Mouse (Mus musculus): ENCODE measurements at regions not wholly inside any gene's neighbourhood (a gene's known extent, or its start where the extent isn't known, plus 50 kb on each side); places are given as distances from the start of the nearest gene placed in this dataset.
"Not testable (repeated sequence)": the region's sequence is repeated elsewhere in the genome, so short reads cannot be mapped to it uniquely, and the experiment has no call there.

DNA sequence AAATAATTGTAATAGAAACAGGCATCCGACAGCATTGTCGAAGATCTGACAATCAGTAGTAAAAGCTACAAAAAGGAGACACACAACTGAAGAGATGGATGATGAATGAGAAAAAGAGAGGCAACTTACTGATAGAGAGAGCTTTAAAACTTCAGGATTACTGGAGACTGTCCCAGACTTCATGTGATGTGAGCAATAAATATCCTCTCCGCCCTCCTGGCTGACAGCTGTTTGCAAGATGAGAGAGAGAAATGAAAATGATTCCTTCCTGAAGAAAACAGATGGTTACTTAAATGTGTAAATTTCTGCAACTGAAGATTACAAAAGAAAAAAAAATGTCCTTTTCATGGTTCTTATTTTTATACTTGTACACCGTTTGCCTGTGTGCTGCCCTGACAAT lies 306.7 kb upstream of the Ncam2 start:
- DNase-seq: no peak

GRCm38 (mm10) chr16:80920711-80921279 lies 279.7 kb upstream of the Ncam2 start:
- no peak for DNase-seq

GRCm38 (mm10) chr16:80931017-80931416 lies 269.5 kb upstream of the Ncam2 start:
- DNase-seq: no peak

- no peak for DNase-seq
These were observed 269.0 kb upstream of the Ncam2 start for GRCm38 (mm10) chr16:80931477-80931876.

- DNase-seq: no peak
These were observed 264.8 kb upstream of the Ncam2 start for GRCm38 (mm10) chr16:80935741-80936140.

DNA sequence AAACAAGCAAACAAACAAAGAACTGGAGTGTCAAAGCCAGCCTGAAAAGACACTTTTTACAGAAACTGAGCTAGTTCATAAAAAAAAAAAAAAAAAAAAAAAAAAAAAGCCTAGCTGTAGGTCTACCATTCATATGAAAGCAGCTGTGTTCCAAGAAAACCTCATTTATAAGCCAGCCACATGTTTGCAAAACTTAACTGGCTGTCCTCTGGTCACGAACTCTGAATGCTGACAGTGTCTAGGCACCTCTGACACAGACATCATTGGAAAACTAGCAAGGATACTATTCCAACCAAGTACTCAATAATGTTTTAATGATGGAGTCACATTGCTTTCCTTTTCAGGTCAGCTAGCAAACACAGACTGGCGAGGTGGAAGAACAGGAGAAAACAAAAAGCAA lies 238.4 kb upstream of the Ncam2 start:
- no peak for DNase-seq

DNA sequence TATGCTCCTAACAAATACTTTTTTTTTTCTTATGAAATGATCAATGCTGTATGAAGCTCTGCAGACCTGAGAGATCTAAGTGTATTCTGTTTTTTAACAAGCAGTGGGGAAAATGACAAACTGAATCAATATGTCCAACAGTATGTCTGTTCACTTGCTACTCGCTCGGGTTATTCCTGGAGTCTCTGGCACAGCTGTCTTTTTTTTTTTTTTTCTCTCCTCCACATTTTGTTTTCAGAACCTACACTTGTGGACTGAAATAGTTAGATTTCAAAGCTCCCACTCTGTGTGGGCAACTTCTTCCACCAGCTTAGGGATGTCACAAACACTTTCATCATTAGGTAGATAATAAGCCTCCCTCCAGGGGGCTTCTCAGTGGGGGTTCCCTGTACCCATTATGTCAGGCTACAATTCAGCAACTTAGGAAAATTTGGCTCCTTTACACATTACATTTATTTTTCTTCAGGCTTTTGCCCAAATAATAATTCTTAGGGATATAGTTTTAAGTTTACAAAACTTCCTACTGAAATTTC lies 218.9 kb upstream of the Ncam2 start:
- DNase-seq: no peak

DNA sequence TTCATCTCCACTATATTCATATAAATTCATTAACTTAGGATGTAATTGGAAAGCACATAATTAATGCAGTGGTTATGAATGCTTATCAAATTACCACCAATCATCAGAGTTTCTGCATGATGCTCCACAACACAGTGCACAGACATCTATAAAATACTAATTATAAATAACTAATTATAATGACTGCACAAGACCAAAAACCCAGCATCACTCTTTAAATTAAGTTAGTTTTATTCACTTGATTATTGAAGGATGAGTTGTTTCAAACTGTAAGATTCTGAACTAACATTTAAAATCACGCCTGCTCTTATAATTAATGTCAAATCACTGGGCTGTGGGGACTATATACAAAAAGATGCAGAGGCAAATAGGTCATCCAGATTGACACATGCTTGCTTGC lies 212.7 kb upstream of the Ncam2 start:
- no peak for DNase-seq

DNA sequence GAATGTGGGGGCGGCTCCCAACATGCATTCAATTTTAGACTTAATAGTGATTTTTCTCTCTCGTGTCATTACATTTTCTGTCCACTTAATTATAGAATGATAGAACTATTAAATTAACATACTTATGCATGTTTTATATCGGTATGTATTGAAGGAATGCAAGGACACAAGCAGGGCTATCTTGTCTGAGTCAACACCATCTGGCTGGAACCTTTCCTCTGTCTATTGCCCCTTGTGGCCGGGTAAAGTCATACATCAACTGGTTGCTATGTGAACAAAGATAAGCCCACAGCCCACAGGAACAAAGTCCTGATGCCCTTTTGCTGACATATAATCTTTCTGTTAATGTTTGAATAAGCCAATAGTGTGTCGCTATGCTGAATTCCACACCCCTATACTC lies 163.7 kb upstream of the Ncam2 start:
- DNase-seq: not testable (repeated sequence)

DNA sequence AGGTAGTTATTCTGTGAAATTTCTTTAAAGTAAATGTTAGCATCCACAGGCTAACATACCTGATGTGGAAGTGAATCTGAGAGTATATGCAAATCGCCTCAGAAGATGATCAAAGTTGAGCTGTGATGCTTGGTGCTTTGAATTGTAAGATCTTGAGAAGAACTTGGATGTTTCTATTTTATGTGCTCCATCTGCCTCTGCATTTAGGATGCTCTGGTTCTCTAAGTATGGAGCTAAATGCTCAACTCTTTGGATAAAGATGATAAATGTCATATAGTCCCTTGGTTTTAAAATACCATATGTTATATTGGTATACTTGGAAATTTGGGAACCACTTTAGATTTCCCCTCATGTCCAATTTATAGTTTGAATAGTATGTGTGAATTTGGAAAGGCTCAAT lies 159.2 kb upstream of the Ncam2 start:
- no peak for DNase-seq

GRCm38 (mm10) chr16:81045686-81046085 lies 154.8 kb upstream of the Ncam2 start:
- no peak for DNase-seq

DNA sequence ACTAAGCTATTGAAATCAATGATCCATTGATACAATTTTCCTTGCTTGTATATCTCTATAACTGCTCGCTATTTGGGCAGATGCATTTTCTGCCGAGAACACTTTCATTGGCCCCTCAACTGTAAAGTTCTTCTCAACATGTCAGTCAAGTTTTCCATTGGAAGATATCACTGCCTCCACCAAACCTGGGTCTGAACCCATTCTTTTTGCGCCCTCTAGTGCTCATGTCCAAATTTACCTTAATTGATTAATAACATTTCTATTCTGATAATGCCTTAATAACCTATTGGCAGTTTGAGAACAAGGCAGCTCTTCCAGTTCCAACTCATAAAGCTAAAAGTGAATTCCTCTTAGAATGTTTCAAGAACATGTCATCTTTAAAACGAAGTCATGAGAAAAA lies 132.2 kb upstream of the Ncam2 start:
- peak; percentile 1 for DNase-seq
